Mouse (Mus musculus): ENCODE results near the gene Hoxb5.

- no peak for TF ChIP-seq POLR2A (IDR thresholded peaks at IDR 0.05; ENCODE audit: extremely low read depth, insufficient read depth, low read length)
- TF ChIP-seq CTCF (IDR thresholded peaks at IDR 0.05; ENCODE audit: low read depth, low read length) = no peak
Observed at GRCm38 (mm10) chr11:96334002-96334364, 30.8 kb downstream of the Hoxb5 start.
